Mouse (Mus musculus) forebrain, embryonic 15.5 days (tissue): Measurements from ENCODE around the gene Tiprl. TPM values are rescaled to one million over a fixed set of nuclear protein-coding genes. Genes with fewer than 3 reads are reported as not detected.

ENCODE experiments used
- ATAC-seq: fragments of 200-750 bp; cut with Nextera tagmentation; replicated peaks from 2 replicates; pipeline ENCODE4 v1.8.0; 2017; ENCODE audit warnings: mild to moderate bottlenecking, moderate TSS enrichment, moderate library complexity
- H3K27ac ChIP-seq: fragments of 300-500 bp; sonication (generic); replicated peaks from 2 replicates; pipeline ENCODE4 v1.5.1; 2015; ENCODE audit warnings: mild to moderate bottlenecking, inconsistent platforms
- H3K27me3 ChIP-seq: fragments of 300-500 bp; sonication (generic); 2 replicates; pipeline ENCODE4 v1.6.1; 2015; ENCODE audit warnings: inconsistent platforms
- H3K36me3 ChIP-seq: fragments of 300-500 bp; sonication (generic); 2 replicates; pipeline ENCODE4 v1.6.1; 2015; ENCODE audit warnings: mild to moderate bottlenecking, inconsistent platforms
- H3K4me1 ChIP-seq: fragments of 300-500 bp; sonication (generic); 2 replicates; pipeline ENCODE4 v1.6.1; 2015; ENCODE audit warnings: inconsistent platforms
- H3K4me2 ChIP-seq: fragments of 300-500 bp; sonication (generic); replicated peaks from 2 replicates; pipeline ENCODE4 v1.6.1; 2015; ENCODE audit warnings: mild to moderate bottlenecking, inconsistent platforms
- H3K4me3 ChIP-seq: fragments of 300-500 bp; sonication (generic); 2 replicates; pipeline ENCODE4 v1.5.1; 2015; ENCODE audit warnings: mild to moderate bottlenecking, inconsistent platforms
- H3K9ac ChIP-seq: fragments of 300-500 bp; sonication (generic); replicated peaks from 2 replicates; pipeline ENCODE4 v1.6.1; 2015; ENCODE audit warnings: mild to moderate bottlenecking, inconsistent platforms
- H3K9me3 ChIP-seq: fragments of 300-500 bp; sonication (generic); 2 replicates; pipeline ENCODE4 v1.6.1; 2016; ENCODE audit warnings: inconsistent platforms
- WGBS: fragments of 180-500 bp; shearing (Covaris S2); methylation state at CpG from one replicate; pipeline ENCODE4 v1.1.7; 2015; ENCODE audit warnings: mixed read lengths; 5-methylcytosine and 5-hydroxymethylcytosine counted together
- polyA plus RNA-seq: library from polyadenylated mRNA; unstranded; fragments of >200 nt; fragmentation: Nextera tagmentation; extraction: Ambion mirVana; gene quantifications from 2 replicates; pipeline ENCODE4 v1.2.1, GENCODE M21; 2015

The Tiprl gene
- 152 and 162 TPM in 2 replicates for polyA plus RNA-seq

GRCm38 (mm10) chr1:165236321-165237298, at the start of gene Tiprl:
Tiprl (minus strand) TSS chr1:165236996.
- peaks cover 23% of the 10 kb centered on the region for H3K4me1 ChIP-seq
- H3K27ac ChIP-seq = peak within 1 kb of the TSS; percentile 92
- H3K9ac ChIP-seq = peak within 1 kb of the TSS; percentile 83
- peak within 1 kb of the TSS; percentile 63 for H3K4me2 ChIP-seq
- no peaks in the 10 kb centered on the region for H3K36me3 ChIP-seq
- no peaks in the 10 kb centered on the region for H3K27me3 ChIP-seq
- peak within 1 kb of the TSS; percentile 79 for H3K4me3 ChIP-seq
- ATAC-seq = peak; percentile 100
- WGBS = under 1% methylated on average over 76 of the region's 76 CpGs
- no peaks in the 10 kb centered on the region for H3K9me3 ChIP-seq

- Histone ChIP-seq H3K27me3 (no peaks in the 10 kb centered on the region), H3K9ac (peak overlapping the region; percentile 95; the same call in 1 of the 2 replicates), H3K9me3 (no peaks in the 10 kb centered on the region), H3K4me2 (peak overlapping the region; percentile 75), H3K4me1 (peaks cover 48% of the 10 kb centered on the region), H3K27ac (no peak overlapping the region), H3K36me3 (no peaks in the 10 kb centered on the region), H3K4me3 (peak overlapping the region; percentile 90)
- WGBS = 53% methylated on average over 7 of the region's 7 CpGs
- no peak for ATAC-seq
Observed at GRCm38 (mm10) chr1:165284096-165284495, 47.3 kb upstream of the Tiprl start.

GRCm38 (mm10) chr1:165282967-165283345, 46.2 kb upstream of the Tiprl start:
- Histone ChIP-seq H3K9me3 (no peaks in the 10 kb centered on the region), H3K9ac (peak overlapping the region; percentile 95), H3K4me1 (peaks cover 48% of the 10 kb centered on the region), H3K36me3 (no peaks in the 10 kb centered on the region), H3K4me3 (peak overlapping the region; percentile 90), H3K4me2 (peak overlapping the region; percentile 75), H3K27me3 (no peaks in the 10 kb centered on the region), H3K27ac (no peak overlapping the region)
- 0 out of 2 replicates have a peak, but pooled peaks have one; percentile 0 for ATAC-seq
- WGBS = 2% methylated on average over 7 of the region's 7 CpGs

GRCm38 (mm10) chr1:165282222-165282966, 45.6 kb upstream of the Tiprl start:
- H3K9ac ChIP-seq = peak overlapping the region; percentile 95
- peak overlapping the region; percentile 93 for H3K27ac ChIP-seq
- H3K4me2 ChIP-seq = peak overlapping the region; percentile 75
- no peaks in the 10 kb centered on the region for H3K9me3 ChIP-seq
- under 1% methylated on average over 35 of the region's 35 CpGs for WGBS
- H3K27me3 ChIP-seq = no peaks in the 10 kb centered on the region
- H3K4me1 ChIP-seq = peaks cover 48% of the 10 kb centered on the region
- peak overlapping the region; percentile 90 for H3K4me3 ChIP-seq
- peak; percentile 67 for ATAC-seq
- no peaks in the 10 kb centered on the region for H3K36me3 ChIP-seq

GRCm38 (mm10) chr1:165281351-165282221, 44.8 kb upstream of the Tiprl start:
- no peaks in the 10 kb centered on the region for H3K27me3 ChIP-seq
- under 1% methylated on average over 33 of the region's 71 CpGs for WGBS
- ATAC-seq = peak; percentile 87
- no peaks in the 10 kb centered on the region for H3K36me3 ChIP-seq
- peak overlapping the region; percentile 95 for H3K9ac ChIP-seq
- peaks cover 48% of the 10 kb centered on the region for H3K4me1 ChIP-seq
- no peaks in the 10 kb centered on the region for H3K9me3 ChIP-seq
- peak overlapping the region; percentile 75 for H3K4me2 ChIP-seq
- H3K27ac ChIP-seq = peak overlapping the region; percentile 93
- peak overlapping the region; percentile 90 for H3K4me3 ChIP-seq

- no peaks in the 10 kb centered on the region for H3K27me3 ChIP-seq
- H3K27ac ChIP-seq = peak overlapping the region; percentile 93
- ATAC-seq = no peak
- peak overlapping the region; percentile 95 for H3K9ac ChIP-seq
- H3K4me3 ChIP-seq = peak overlapping the region; percentile 90
- H3K36me3 ChIP-seq = no peaks in the 10 kb centered on the region
- no peaks in the 10 kb centered on the region for H3K9me3 ChIP-seq
- H3K4me2 ChIP-seq = peak overlapping the region; percentile 75
- H3K4me1 ChIP-seq = peaks cover 44% of the 10 kb centered on the region
- WGBS = 11% methylated on average over 10 of the region's 10 CpGs
Observed at GRCm38 (mm10) chr1:165280741-165281140, 43.9 kb upstream of the Tiprl start.

GRCm38 (mm10) chr1:165274946-165275345, 38.1 kb upstream of the Tiprl start:
- H3K9ac ChIP-seq = no peak overlapping the region
- H3K4me3 ChIP-seq = no peak overlapping the region
- H3K36me3 ChIP-seq = no peaks in the 10 kb centered on the region
- H3K4me1 ChIP-seq = peaks cover under 1% of the 10 kb centered on the region
- H3K4me2 ChIP-seq = no peak overlapping the region
- no peak overlapping the region for H3K27ac ChIP-seq
- H3K9me3 ChIP-seq = no peaks in the 10 kb centered on the region
- no peaks in the 10 kb centered on the region for H3K27me3 ChIP-seq
- WGBS = 87% methylated on average over 6 of the region's 6 CpGs
- ATAC-seq = no peak

GRCm38 (mm10) chr1:165252027-165252671, 15.4 kb upstream of the Tiprl start:
- Histone ChIP-seq H3K4me2 (0 out of 2 replicates have a peak overlapping the region, but pooled peaks have one; percentile 6), H3K27ac (no peak overlapping the region), H3K27me3 (no peaks in the 10 kb centered on the region), H3K9me3 (no peaks in the 10 kb centered on the region), H3K36me3 (no peaks in the 10 kb centered on the region), H3K4me3 (no peak overlapping the region), H3K9ac (no peak overlapping the region), H3K4me1 (no peaks in the 10 kb centered on the region)
- WGBS = 47% methylated on average over 11 of the region's 11 CpGs
- ATAC-seq = no peak

GRCm38 (mm10) chr1:165250546-165250945, 13.8 kb upstream of the Tiprl start:
- Histone ChIP-seq H3K9me3 (no peaks in the 10 kb centered on the region), H3K4me2 (no peak overlapping the region), H3K27ac (no peak overlapping the region), H3K4me3 (no peak overlapping the region), H3K27me3 (no peaks in the 10 kb centered on the region), H3K9ac (no peak overlapping the region), H3K36me3 (no peaks in the 10 kb centered on the region), H3K4me1 (no peaks in the 10 kb centered on the region)
- WGBS = 84% methylated on average over 2 of the region's 2 CpGs
- ATAC-seq = no peak

GRCm38 (mm10) chr1:165248842-165249241, 12.0 kb upstream of the Tiprl start:
- Histone ChIP-seq H3K27ac (no peak overlapping the region), H3K4me2 (no peak overlapping the region), H3K4me3 (no peak overlapping the region), H3K36me3 (no peaks in the 10 kb centered on the region), H3K9ac (no peak overlapping the region), H3K27me3 (no peaks in the 10 kb centered on the region), H3K9me3 (no peaks in the 10 kb centered on the region), H3K4me1 (no peaks in the 10 kb centered on the region)
- 64% methylated on average over 4 of the region's 4 CpGs for WGBS
- no peak for ATAC-seq

GRCm38 (mm10) chr1:165247788-165248187, 11.0 kb upstream of the Tiprl start:
- no peak overlapping the region for H3K9ac ChIP-seq
- H3K4me3 ChIP-seq = no peak overlapping the region
- H3K4me1 ChIP-seq = no peaks in the 10 kb centered on the region
- no peaks in the 10 kb centered on the region for H3K9me3 ChIP-seq
- no peak overlapping the region for H3K4me2 ChIP-seq
- H3K27me3 ChIP-seq = no peaks in the 10 kb centered on the region
- no peak overlapping the region for H3K27ac ChIP-seq
- WGBS = 91% methylated on average over 3 of the region's 3 CpGs
- H3K36me3 ChIP-seq = no peaks in the 10 kb centered on the region
- no peak for ATAC-seq
